Mouse (Mus musculus) naive thymus-derived CD4-positive, alpha-beta T cell, adult 2 months (primary cell): Measurements from ENCODE around the gene Cyp1a1.

ENCODE experiments used
- DNase-seq: peaks from one replicate; pipeline ENCODE4 v3.0.0-alpha.2; 2011; ENCODE audit warnings: low read depth

Gene Cyp1a1

DNA sequence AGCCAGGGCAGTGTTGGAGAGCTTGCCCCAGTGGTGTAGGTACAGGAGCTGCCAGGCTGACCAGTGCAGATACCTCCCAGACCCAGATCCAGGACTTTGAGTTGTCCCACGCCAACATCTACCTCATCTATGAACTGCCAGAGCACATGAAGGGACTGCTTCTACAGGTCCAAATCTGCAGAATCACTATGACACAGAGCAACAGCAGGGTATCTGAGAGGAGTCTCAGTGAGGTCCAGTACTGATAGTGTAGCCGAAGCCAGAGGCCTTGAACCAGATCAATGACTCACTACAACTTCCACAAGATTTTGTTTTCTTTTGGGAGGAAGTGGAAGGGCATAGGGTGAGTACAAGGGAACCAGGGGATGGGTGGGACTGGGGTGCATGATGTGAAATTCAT is at the start of gene Cyp1a1:
Gene Cyp1a1, plus strand, starts transcription at position 178 of the 400 bp plus-strand sequence.
- no peak for DNase-seq

GRCm38 (mm10) chr9:57638651-57639459 is 48.9 kb upstream of the Cyp1a1 start:
- DNase-seq, result no peak

GRCm38 (mm10) chr9:57639661-57640328 is 47.9 kb upstream of the Cyp1a1 start:
- no peak for DNase-seq

DNA sequence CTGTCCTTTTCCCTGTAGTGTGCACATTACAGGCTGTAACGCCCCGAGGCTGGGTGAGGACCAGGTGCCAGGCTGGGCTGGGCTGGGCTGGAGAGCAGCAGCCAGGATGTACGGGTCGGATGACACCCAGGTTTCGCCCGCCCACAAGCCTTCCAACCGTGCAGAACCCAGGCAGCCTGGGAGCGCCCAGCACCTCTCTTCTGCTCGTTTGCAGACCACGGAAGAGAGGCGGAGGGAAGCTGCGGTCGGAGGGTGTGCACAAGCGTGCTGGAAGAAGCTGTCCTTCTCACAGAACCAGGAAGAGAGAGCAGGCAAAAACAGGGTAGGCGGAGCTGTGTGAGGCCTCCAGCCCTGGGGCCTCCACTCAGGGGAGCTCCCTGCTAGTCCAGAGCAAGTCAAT is 47.3 kb upstream of the Cyp1a1 start:
- peak; percentile 91 for DNase-seq

DNA sequence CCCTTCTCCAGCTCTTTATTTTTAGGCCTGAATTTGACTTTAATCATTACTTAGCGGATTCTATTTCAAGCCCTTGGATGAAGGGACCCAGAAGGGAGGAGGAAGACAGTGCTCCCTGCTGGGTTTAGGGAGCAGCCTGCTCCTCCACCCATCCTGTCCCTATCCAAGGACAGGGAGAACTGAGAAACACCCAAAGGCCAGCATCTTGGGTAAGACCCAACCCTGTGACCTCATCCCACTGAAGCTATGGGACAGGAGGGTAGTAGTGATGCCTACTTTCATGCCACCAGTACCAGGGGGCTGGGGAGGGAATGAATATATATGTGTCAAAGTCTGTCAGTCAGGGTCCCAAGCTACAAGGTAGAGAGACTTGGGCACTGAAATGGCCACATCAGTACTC is 46.7 kb upstream of the Cyp1a1 start:
- no peak for DNase-seq

- peak; percentile 61 for DNase-seq
Observed at GRCm38 (mm10) chr9:57641775-57642550, 45.8 kb upstream of the Cyp1a1 start.

GRCm38 (mm10) chr9:57643169-57643855 is 44.4 kb upstream of the Cyp1a1 start:
- DNase-seq, result no peak

DNA sequence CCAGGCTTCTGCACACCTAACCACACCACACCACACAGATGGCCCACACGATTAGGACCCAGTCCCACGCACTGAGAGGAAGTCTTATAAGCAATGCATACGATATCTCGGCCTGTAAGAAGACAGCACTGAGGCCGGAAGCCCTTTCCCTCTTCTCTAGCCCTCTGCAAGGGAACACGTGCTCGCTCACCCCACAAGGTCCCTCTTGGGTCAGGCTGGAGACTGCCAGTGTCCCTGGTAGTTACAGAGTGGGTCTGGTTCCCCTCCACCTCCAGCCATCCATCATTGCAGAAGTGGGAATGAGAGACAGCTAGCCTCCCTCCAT is 43.9 kb upstream of the Cyp1a1 start:
- peak; percentile 61 for DNase-seq

DNA sequence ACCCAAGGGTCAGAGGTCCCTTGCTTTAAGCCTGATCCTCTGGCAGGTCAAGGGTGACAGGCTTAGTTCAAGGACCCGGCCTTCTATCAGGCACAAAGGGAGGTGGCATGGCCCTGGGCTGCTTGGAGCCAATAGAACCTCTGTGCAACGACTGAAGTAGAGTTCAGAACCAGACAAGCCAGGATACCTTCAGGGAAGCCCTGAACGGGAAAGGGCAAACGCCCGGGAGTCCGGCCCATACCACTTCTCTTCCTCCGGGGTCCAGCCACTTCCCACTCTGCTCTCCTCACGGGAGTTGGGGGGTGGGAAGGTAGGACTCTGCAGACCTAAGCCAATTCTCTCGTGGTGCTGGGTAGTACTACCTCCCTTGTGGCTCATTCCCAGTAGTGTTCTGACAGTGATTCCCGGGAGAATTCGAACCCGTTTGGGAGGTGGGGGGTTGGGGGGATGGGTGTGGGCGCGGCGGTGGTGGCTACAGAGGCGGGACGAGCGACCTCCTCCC is 43.2 kb upstream of the Cyp1a1 start:
- DNase-seq, result no peak

- peak; percentile 95 for DNase-seq
Observed at GRCm38 (mm10) chr9:57644944-57645893, 42.5 kb upstream of the Cyp1a1 start.

- peak; percentile 78 for DNase-seq
Observed at GRCm38 (mm10) chr9:57646551-57647103, 41.1 kb upstream of the Cyp1a1 start.

DNA sequence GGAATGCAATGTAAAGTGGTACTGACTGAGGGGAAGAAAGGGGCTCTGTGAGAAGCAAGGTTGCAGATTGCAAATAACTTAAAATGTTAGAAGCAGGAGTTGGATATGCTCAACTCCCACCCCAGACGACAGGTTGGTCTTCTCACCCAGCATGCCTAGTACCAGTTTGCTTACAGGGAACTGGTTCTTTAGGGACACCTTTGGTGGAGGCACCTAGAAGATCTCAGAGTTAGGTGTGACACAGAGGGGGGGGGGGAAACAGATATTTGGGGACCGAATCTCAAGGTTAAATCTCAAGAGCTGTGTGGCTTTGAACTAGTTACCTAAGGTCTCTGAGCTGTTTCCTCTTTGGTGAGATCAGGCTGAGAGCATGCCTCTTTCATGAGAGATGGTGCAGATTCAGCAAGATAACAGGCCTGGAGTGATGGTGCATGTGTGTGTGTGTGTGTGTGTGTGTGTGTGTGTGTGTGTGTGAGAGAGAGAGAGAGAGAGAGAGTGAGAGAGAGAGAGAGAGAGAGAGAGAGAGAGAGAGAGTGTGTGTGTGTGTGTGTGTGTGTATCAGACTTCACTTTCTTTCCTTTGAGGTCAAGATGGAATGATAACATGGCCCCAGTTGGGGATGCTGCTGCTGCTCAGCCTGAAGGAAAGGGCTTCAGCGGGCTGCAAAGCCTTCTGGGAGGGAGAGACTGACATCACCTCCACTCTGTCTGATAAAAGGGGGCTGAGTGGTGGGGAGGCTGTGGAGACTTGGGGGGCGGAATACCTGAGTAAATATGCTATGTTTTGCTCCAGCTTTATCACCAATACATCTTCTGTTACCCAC is 40.2 kb upstream of the Cyp1a1 start:
- DNase-seq, result peak; percentile 87

- DNase-seq, result no peak
Observed at GRCm38 (mm10) chr9:57650130-57650785, 37.5 kb upstream of the Cyp1a1 start.

DNA sequence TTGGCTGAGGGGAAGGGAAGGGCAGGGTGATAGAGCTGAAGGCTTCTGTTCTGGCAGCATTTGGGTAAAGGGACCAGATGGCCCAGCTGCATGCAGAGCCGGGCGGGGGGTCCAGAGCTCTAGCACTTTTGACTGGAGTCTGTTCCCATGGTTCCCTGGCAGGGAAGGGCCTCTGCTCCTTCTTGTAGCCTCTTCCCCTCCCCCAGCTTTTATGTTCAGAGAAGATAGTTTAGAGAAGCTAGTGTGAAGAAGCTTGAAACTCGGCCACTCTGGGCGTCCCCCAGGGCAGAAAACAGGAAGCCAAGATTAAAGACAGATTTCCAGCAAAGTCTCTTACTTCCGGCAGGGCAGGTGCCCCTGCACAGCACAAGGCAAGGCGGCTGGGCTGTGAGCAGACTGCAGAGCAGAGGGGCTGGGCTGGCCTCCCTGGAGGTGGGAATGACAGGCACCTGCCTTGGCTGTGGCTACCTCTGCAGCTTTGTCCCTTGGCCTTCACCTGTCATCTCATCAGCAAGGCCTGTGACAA is 36.9 kb upstream of the Cyp1a1 start:
- DNase-seq, result peak; percentile 74

- no peak for DNase-seq
Observed at GRCm38 (mm10) chr9:57652351-57652750, 35.4 kb upstream of the Cyp1a1 start.

DNA sequence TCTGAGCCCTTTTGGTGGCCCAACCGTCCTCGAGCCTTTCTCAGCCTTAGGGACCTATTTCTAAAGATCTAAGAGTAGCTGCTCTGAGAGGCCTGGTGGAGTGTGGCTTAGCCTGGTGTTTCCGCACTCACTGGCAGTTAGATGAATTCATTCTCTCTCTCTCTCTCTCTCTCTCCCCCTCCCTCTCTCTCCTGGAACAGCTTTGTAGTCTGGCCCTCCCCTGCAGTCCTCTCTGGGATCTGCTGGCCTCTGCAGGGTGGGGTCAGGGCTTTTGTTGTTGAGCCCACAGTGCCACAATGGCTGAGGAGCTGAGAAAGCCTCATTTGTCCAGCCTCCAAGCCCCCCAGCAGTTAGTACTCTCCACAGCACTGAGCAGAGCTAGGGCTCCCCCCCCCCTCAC is 34.9 kb upstream of the Cyp1a1 start:
- peak; percentile 53 for DNase-seq

GRCm38 (mm10) chr9:57653283-57653682 is 34.4 kb upstream of the Cyp1a1 start, which contains the start of gene Csk:
TSS of gene Csk (minus strand) at chr9:57653631.
- DNase-seq, result no peak

GRCm38 (mm10) chr9:57654966-57655365 is 32.8 kb upstream of the Cyp1a1 start:
- DNase-seq, result peak; percentile 20

GRCm38 (mm10) chr9:57655749-57656148 is 32.0 kb upstream of the Cyp1a1 start:
- peak; percentile 97 for DNase-seq
